Mouse (Mus musculus): ENCODE measurements around the gene Smyd4. TPM values are rescaled to one million over a fixed set of nuclear protein-coding genes. Genes with fewer than 3 reads are reported as not detected.

Smyd4 gene
- polyA plus RNA-seq, 1 experiment from 2014 or later, result 12.0 TPM

GRCm38 (mm10) chr11:75340076-75340475 lies 8.2 kb upstream of the Smyd4 start:
- no peaks in the 10 kb centered on the region for H3K9me3 ChIP-seq (ENCODE audit: control insufficient read depth, low read length)
- H3K4me3 ChIP-seq (replicated peaks; ENCODE audit: low read depth, low read length), result no peak overlapping the region
- H3K27ac ChIP-seq (replicated peaks; ENCODE audit: low read depth, low read length), result no peak overlapping the region
- H3K4me2 ChIP-seq (ENCODE audit: low read length), result no peak overlapping the region
- ATAC-seq (ENCODE audit: low FRiP score, low TSS enrichment) (no peak), DNase-seq (no peak)
- H3K9ac ChIP-seq (replicated peaks; ENCODE audit: low read length), result no peak overlapping the region
- H3K27me3 ChIP-seq (ENCODE audit: control insufficient read depth, insufficient read depth, low read length), result no peaks in the 10 kb centered on the region
- 93% methylated on average over 14 of the region's 14 CpGs for WGBS
- H3K4me1 ChIP-seq (ENCODE audit: control insufficient read depth, insufficient read depth, low read length), result no peaks in the 10 kb centered on the region
- peaks cover 30% of the 10 kb centered on the region for H3K36me3 ChIP-seq (ENCODE audit: control insufficient read depth, insufficient read depth, low read length)

- 78% methylated on average over 12 of the region's 12 CpGs for WGBS
- Histone ChIP-seq H3K9me3 (ENCODE audit: control insufficient read depth, low read length) (no peaks in the 10 kb centered on the region), H3K4me2 (ENCODE audit: low read length) (no peak overlapping the region), H3K9ac (replicated peaks; ENCODE audit: low read length) (no peak overlapping the region), H3K36me3 (ENCODE audit: control insufficient read depth, insufficient read depth, low read length) (peaks cover 30% of the 10 kb centered on the region), H3K27me3 (ENCODE audit: control insufficient read depth, insufficient read depth, low read length) (no peaks in the 10 kb centered on the region), H3K27ac (replicated peaks; ENCODE audit: low read depth, low read length) (no peak overlapping the region), H3K4me1 (ENCODE audit: control insufficient read depth, insufficient read depth, low read length) (no peaks in the 10 kb centered on the region), H3K4me3 (replicated peaks; ENCODE audit: low read depth, low read length) (no peak overlapping the region)
- DNase-seq, result peak; percentile 25
- ATAC-seq (ENCODE audit: low FRiP score, low TSS enrichment), result no peak
Measured at GRCm38 (mm10) chr11:75340698-75341345, 7.4 kb upstream of the Smyd4 start.

DNA sequence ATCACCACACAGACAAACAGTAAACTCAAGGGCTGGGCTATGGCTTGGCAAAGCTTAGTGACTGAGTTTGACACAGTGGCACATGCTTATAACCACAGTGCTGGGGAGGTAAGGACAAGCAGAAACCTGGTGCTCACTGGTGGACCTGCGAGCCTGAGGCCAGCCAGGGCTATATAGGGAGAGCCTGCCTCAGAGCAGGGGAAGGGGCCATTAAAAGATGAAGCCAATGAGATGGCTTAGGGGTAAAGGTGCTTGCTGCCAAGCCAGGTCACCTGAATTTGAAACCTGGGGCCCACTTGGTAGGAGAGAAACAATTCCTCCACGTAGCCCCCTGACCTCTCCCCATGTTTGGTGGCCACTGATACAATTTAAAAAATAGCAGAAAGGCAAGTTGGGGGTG lies 5.1 kb upstream of the Smyd4 start:
- H3K36me3 ChIP-seq (ENCODE audit: control insufficient read depth, insufficient read depth, low read length), result peaks cover 21% of the 10 kb centered on the region
- 95% methylated on average over 2 of the region's 2 CpGs for WGBS
- DNase-seq, result no peak
- H3K4me1 ChIP-seq (ENCODE audit: control insufficient read depth, insufficient read depth, low read length), result 0 out of 2 replicates have a peak, but pooled peaks cover 6% of the 10 kb centered on the region
- H3K4me3 ChIP-seq (replicated peaks; ENCODE audit: low read depth, low read length), result no peak overlapping the region
- no peak for ATAC-seq (ENCODE audit: low FRiP score, low TSS enrichment)
- no peak overlapping the region for H3K27ac ChIP-seq (replicated peaks; ENCODE audit: low read depth, low read length)
- no peaks in the 10 kb centered on the region for H3K9me3 ChIP-seq (ENCODE audit: control insufficient read depth, low read length)
- no peaks in the 10 kb centered on the region for H3K27me3 ChIP-seq (ENCODE audit: control insufficient read depth, insufficient read depth, low read length)
- H3K4me2 ChIP-seq (ENCODE audit: low read length), result no peak overlapping the region
- H3K9ac ChIP-seq (replicated peaks; ENCODE audit: low read length), result no peak overlapping the region

DNA sequence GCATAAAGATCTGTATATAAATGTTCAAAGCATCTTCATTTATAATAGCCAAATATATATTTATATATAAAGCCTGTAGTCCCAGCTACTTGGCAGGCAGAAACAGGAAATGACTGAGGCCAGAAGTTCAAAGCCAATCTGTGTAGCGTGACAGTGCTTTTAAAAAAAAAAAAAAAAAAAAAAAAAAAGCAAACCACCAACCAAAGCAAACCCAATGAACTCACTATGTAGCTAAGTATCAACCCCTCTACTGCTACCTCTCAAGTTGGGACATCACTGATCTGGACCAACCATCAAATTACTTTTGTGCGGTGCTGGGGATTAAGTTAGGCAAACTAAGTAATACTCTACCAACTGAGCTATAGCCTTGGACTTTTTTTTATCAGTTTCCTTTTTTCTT lies 4.1 kb upstream of the Smyd4 start:
- Histone ChIP-seq H3K27ac (replicated peaks; ENCODE audit: low read depth, low read length) (no peak overlapping the region), H3K9ac (replicated peaks; ENCODE audit: low read length) (no peak overlapping the region), H3K4me3 (replicated peaks; ENCODE audit: low read depth, low read length) (no peak overlapping the region), H3K27me3 (ENCODE audit: control insufficient read depth, insufficient read depth, low read length) (no peaks in the 10 kb centered on the region), H3K9me3 (ENCODE audit: control insufficient read depth, low read length) (no peaks in the 10 kb centered on the region), H3K4me1 (ENCODE audit: control insufficient read depth, insufficient read depth, low read length) (0 out of 2 replicates have a peak, but pooled peaks cover 6% of the 10 kb centered on the region), H3K36me3 (ENCODE audit: control insufficient read depth, insufficient read depth, low read length) (peaks cover 15% of the 10 kb centered on the region), H3K4me2 (ENCODE audit: low read length) (no peak overlapping the region)
- ATAC-seq (ENCODE audit: low FRiP score, low TSS enrichment), result no peak
- DNase-seq, result no peak
- 82% methylated on average over 2 of the region's 2 CpGs for WGBS

GRCm38 (mm10) chr11:75344716-75345115 lies 3.5 kb upstream of the Smyd4 start:
- H3K36me3 ChIP-seq (ENCODE audit: control insufficient read depth, insufficient read depth, low read length), result peaks cover 12% of the 10 kb centered on the region
- DNase-seq (no peak), ATAC-seq (ENCODE audit: low FRiP score, low TSS enrichment) (no peak)
- H3K4me1 ChIP-seq (ENCODE audit: control insufficient read depth, insufficient read depth, low read length), result 0 out of 2 replicates have a peak, but pooled peaks cover 6% of the 10 kb centered on the region
- no peak overlapping the region for H3K27ac ChIP-seq (replicated peaks; ENCODE audit: low read depth, low read length)
- no peaks in the 10 kb centered on the region for H3K27me3 ChIP-seq (ENCODE audit: control insufficient read depth, insufficient read depth, low read length)
- WGBS, result 97% methylated on average over 5 of the region's 5 CpGs
- H3K4me3 ChIP-seq (replicated peaks; ENCODE audit: low read depth, low read length), result no peak overlapping the region
- no peak overlapping the region for H3K9ac ChIP-seq (replicated peaks; ENCODE audit: low read length)
- H3K9me3 ChIP-seq (ENCODE audit: control insufficient read depth, low read length), result no peaks in the 10 kb centered on the region
- H3K4me2 ChIP-seq (ENCODE audit: low read length), result no peak overlapping the region

DNA sequence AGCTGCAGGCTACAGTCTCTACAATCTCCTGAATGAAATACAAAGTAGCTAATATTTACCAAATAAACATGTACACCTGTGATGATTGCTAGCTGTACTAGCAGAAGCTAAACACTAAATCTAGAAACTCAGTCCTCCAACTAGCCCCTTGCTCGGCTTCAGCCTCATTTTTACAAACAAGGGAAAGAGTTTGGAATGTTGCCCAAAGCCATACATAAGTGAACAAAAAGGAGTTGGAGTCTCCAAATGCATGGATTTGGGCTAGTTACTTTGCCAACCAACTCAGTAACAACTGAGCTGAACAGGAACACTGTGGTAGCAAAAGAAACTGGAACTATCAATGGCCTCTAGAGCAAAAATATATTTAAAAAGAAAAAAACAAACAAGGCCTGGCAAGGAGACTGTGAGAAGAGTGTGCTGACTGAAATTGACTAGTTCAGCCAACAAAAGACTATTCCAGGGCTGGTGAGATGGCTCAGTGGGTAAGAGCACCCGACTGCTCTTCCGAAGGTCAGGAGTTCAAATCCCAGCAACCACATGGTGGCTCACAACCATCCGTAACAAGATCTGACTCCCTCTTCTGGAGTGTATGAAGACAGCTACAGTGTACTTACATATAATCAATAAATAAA lies 1.6 kb upstream of the Smyd4 start:
- peak overlapping the region; percentile 16; the same call in 1 of the 2 replicates for H3K4me2 ChIP-seq (ENCODE audit: low read length)
- no peaks in the 10 kb centered on the region for H3K36me3 ChIP-seq (ENCODE audit: control insufficient read depth, insufficient read depth, low read length)
- 61% methylated on average over 3 of the region's 4 CpGs for WGBS
- ATAC-seq (ENCODE audit: low FRiP score, low TSS enrichment), result no peak
- H3K4me1 ChIP-seq (ENCODE audit: control insufficient read depth, insufficient read depth, low read length), result 0 out of 2 replicates have a peak, but pooled peaks cover 6% of the 10 kb centered on the region
- H3K27me3 ChIP-seq (ENCODE audit: control insufficient read depth, insufficient read depth, low read length), result no peaks in the 10 kb centered on the region
- no peak overlapping the region for H3K9ac ChIP-seq (replicated peaks; ENCODE audit: low read length)
- H3K9me3 ChIP-seq (ENCODE audit: control insufficient read depth, low read length), result no peaks in the 10 kb centered on the region
- DNase-seq, result no peak
- H3K27ac ChIP-seq (replicated peaks; ENCODE audit: low read depth, low read length), result no peak overlapping the region
- H3K4me3 ChIP-seq (replicated peaks; ENCODE audit: low read depth, low read length), result no peak overlapping the region

GRCm38 (mm10) chr11:75347188-75347585 lies 1.0 kb upstream of the Smyd4 start:
- no peak overlapping the region; the same call in 1 of the 2 replicates for H3K9ac ChIP-seq (replicated peaks; ENCODE audit: low read length)
- 48% methylated on average over 10 of the region's 10 CpGs for WGBS

DNA sequence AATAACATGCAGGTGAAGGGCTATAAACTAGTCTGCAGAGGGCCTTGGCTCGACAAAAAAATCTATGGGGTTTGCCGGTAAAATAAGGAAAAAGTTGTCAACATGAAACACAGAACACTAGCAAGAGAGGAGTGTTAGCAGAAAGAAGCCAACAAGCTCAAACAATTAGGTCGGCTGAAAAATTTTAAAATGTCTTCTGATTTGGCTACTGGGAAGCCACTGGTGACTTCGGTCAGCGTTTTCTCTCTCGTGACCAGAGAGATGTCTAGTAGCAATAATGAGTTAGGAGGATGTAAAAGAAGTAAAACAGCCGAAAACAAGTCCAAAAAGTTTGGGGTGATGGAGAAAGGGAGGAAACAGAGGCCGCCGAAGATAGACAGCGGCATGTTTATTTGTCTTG lies 637 bp upstream of the Smyd4 start:
- DNase-seq, result no peak
- Histone ChIP-seq H3K36me3 (ENCODE audit: control insufficient read depth, insufficient read depth, low read length) (no peaks in the 10 kb centered on the region), H3K4me1 (ENCODE audit: control insufficient read depth, insufficient read depth, low read length) (0 out of 2 replicates have a peak, but pooled peaks cover 6% of the 10 kb centered on the region), H3K27me3 (ENCODE audit: control insufficient read depth, insufficient read depth, low read length) (no peaks in the 10 kb centered on the region), H3K4me3 (replicated peaks; ENCODE audit: low read depth, low read length) (peak overlapping the region; percentile 55), H3K4me2 (ENCODE audit: low read length) (peak overlapping the region; percentile 86), H3K9me3 (ENCODE audit: control insufficient read depth, low read length) (no peaks in the 10 kb centered on the region), H3K9ac (replicated peaks; ENCODE audit: low read length) (peak overlapping the region; percentile 55), H3K27ac (replicated peaks; ENCODE audit: low read depth, low read length) (no peak overlapping the region; the same call in 1 of the 2 replicates)
- ATAC-seq (ENCODE audit: low FRiP score, low TSS enrichment), result no peak
- under 1% methylated on average over 10 of the region's 10 CpGs for WGBS

More at GRCm38 (mm10) chr11:75347188-75347585, 1.0 kb upstream of the Smyd4 start:
- Histone ChIP-seq H3K27ac (replicated peaks; ENCODE audit: low read depth, low read length) (no peak overlapping the region), H3K4me3 (replicated peaks; ENCODE audit: low read depth, low read length) (peak overlapping the region; percentile 55), H3K27me3 (ENCODE audit: control insufficient read depth, insufficient read depth, low read length) (no peaks in the 10 kb centered on the region), H3K4me1 (ENCODE audit: control insufficient read depth, insufficient read depth, low read length) (0 out of 2 replicates have a peak, but pooled peaks cover 6% of the 10 kb centered on the region), H3K36me3 (ENCODE audit: control insufficient read depth, insufficient read depth, low read length) (no peaks in the 10 kb centered on the region), H3K9me3 (ENCODE audit: control insufficient read depth, low read length) (no peaks in the 10 kb centered on the region), H3K4me2 (ENCODE audit: low read length) (peak overlapping the region; percentile 86)
- DNase-seq (no peak), ATAC-seq (ENCODE audit: low FRiP score, low TSS enrichment) (no peak)

DNA sequence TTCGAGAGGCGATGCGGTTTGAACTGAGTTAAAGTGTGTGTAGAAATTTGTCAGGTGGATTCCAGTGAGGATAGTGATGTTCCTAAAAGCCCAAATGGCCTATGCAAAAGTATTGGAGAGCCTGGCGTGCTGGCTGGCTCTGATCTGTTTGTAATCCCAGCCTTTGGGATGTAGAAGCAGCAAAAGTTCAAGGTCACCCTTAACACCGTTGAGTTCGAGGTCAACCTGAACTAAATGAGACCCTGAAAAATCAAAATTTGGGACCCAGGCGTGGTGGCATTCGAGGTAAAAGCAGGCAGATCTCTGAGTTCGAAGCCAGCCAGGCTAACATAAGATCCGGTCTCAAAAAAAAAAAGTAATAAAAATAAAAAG lies 643 bp downstream of the Smyd4 start:
- peak overlapping the region; percentile 86 for H3K4me2 ChIP-seq (ENCODE audit: low read length)
- H3K4me3 ChIP-seq (replicated peaks; ENCODE audit: low read depth, low read length), result peak overlapping the region; percentile 55
- H3K9me3 ChIP-seq (ENCODE audit: control insufficient read depth, low read length), result no peaks in the 10 kb centered on the region
- no peak for ATAC-seq (ENCODE audit: low FRiP score, low TSS enrichment)
- 0 out of 2 replicates have a peak, but pooled peaks cover 6% of the 10 kb centered on the region for H3K4me1 ChIP-seq (ENCODE audit: control insufficient read depth, insufficient read depth, low read length)
- peak overlapping the region; percentile 55 for H3K9ac ChIP-seq (replicated peaks; ENCODE audit: low read length)
- H3K27me3 ChIP-seq (ENCODE audit: control insufficient read depth, insufficient read depth, low read length), result no peaks in the 10 kb centered on the region
- 0 out of 2 replicates have a peak overlapping the region, but pooled peaks have one; percentile 37 for H3K27ac ChIP-seq (replicated peaks; ENCODE audit: low read depth, low read length)
- DNase-seq, result no peak
- 47% methylated on average over 10 of the region's 10 CpGs for WGBS
- no peaks in the 10 kb centered on the region for H3K36me3 ChIP-seq (ENCODE audit: control insufficient read depth, insufficient read depth, low read length)

Data from midbrain, embryonic 14.5 days (tissue).